9 mouse cellular contexts compared by ENCODE assay signal in the genomic region with DNA sequence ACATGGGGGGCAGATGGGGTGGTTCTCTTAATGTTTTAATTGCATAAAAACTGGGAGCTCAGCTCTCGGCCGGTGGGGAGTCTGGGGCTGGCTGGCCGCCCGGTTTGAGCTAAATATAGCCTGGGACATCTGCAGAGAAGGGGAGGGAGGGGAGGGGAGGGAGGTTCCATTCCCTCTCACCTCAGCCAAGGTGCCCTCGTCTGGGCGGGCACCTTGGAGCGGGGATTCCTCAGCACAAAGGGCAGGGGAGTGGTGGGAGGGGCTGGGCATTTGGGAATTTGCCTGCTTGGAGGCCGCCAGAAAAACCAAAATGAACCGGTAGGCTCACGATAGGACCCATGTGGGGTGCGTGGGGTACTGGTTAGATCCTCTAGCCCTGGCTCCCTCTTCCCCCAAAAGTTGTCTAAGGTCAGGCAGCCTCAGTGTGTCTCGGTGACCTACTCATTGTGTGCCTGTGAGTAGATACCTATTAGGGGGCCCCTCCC. TPM values are rescaled to one million over a fixed set of nuclear protein-coding genes. Genes with fewer than 3 reads are reported as not detected.
A peak's percentile ranks its signal among the peaks of the same experiment; 100 is the strongest.
DNase-seq lines count a peak whose midpoint lies in the region; ATAC-seq and TF ChIP-seq lines count a peak whose summit lies in the region.
"Had no signal": no experiment of that assay in that cellular context is flagged by ENCODE, and none has a peak within 500 bp of the region (broad histone marks: within the 10 kb centered on the region; RNA-seq: fewer than 3 reads in every experiment).

No protein-coding gene starts in this region.

- H3K36me3 ChIP-seq in neural tube, embryonic 11.5 days (ENCODE audit: control insufficient read depth, insufficient read depth, low read length): no peaks in the 10 kb centered on the region
- no peaks in the 10 kb centered on the region; the same call in 1 of the 2 replicates for H3K36me3 ChIP-seq in lung, embryonic 14.5 days (ENCODE audit: insufficient read depth)

- H3K27ac ChIP-seq in neural tube, embryonic 11.5 days (ENCODE audit: low read depth, low read length): peak overlapping the region; percentile 72
- H3K27ac ChIP-seq in lung, embryonic 14.5 days (ENCODE audit: low read depth): peak overlapping the region; percentile 99

- peak overlapping the region; percentile 15 for H3K9ac ChIP-seq in neural tube, embryonic 11.5 days (ENCODE audit: low read length)
- H3K9ac ChIP-seq in lung, embryonic 14.5 days: peak overlapping the region; percentile 51

- H3K9me3 ChIP-seq in neural tube, embryonic 11.5 days (ENCODE audit: control insufficient read depth, low read length): no peaks in the 10 kb centered on the region
- no peaks in the 10 kb centered on the region for H3K9me3 ChIP-seq in lung, embryonic 14.5 days (ENCODE audit: low read depth, low read length)

- DNase-seq in neural tube, embryonic 11.5 days (ENCODE audit: low spot score): peak; percentile 12
- DNase-seq in neural tube, embryonic 10.5 days (ENCODE audit: extremely low spot score, low spot score): no peak
- DNase-seq in gastrocnemius, postnatal 14 days: peak; percentile 83
- DNase-seq in kidney, adult 9 months: peak; percentile 84
- DNase-seq in lung, embryonic 14.5 days: peak; percentile 81
- DNase-seq in telencephalon, adult 2 months (ENCODE audit: low read depth, low spot score): peak; percentile 66
- DNase-seq in T-cell, adult 2 months (ENCODE audit: low spot score): no peak

- H3K4me1 ChIP-seq in neural tube, embryonic 11.5 days (ENCODE audit: control insufficient read depth, insufficient read depth, low read length): peaks cover 67% of the 10 kb centered on the region
- H3K4me1 ChIP-seq in lung, embryonic 14.5 days (ENCODE audit: insufficient read depth): peaks cover 81% of the 10 kb centered on the region

- H3K4me2 ChIP-seq in neural tube, embryonic 11.5 days (ENCODE audit: low read depth): peak overlapping the region; percentile 71
- H3K4me2 ChIP-seq in lung, embryonic 14.5 days: peak overlapping the region; percentile 94

- intact Hi-C loops in gastrocnemius, postnatal 14 days (cut with DNase I; ENCODE audit: low total_unique reads): no loop called here

- H3K27me3 ChIP-seq in neural tube, embryonic 11.5 days (ENCODE audit: control insufficient read depth, insufficient read depth, low read length): no peaks in the 10 kb centered on the region
- no peaks in the 10 kb centered on the region for H3K27me3 ChIP-seq in lung, embryonic 14.5 days (ENCODE audit: insufficient read depth, low read length)

- peak overlapping the region; percentile 25 for H3K4me3 ChIP-seq in neural tube, embryonic 11.5 days (ENCODE audit: low read depth, low read length)
- peak overlapping the region; percentile 76 for H3K4me3 ChIP-seq in lung, embryonic 14.5 days (ENCODE audit: low read depth, low read length)

- no peak for TF ChIP-seq CTCF in lung, embryonic 14.5 days (IDR thresholded peaks at IDR 0.05; ENCODE audit: low read depth)

- ATAC-seq in neural tube, embryonic 11.5 days (ENCODE audit: insufficient read depth, low FRiP score, low TSS enrichment): no peak
- peak; percentile 45; the same call in 1 of the 2 replicates for ATAC-seq in cerebellum, adult (ENCODE audit: insufficient number of reproducible peaks, low FRiP score, low TSS enrichment)
- no peak; the same call in 1 of the 2 replicates for ATAC-seq in lung, embryonic 14.5 days (ENCODE audit: insufficient read depth)

- WGBS in neural tube, embryonic 11.5 days: 3% methylated on average over 12 of the region's 12 CpGs
- 2% methylated on average over 12 of the region's 12 CpGs for WGBS in lung, embryonic 14.5 days

RNA-seq across cellular contexts. Expression of a gene that starts 13.8 kb away (rescaled TPM):
- 73.2 and 75.1 TPM in 2 replicates for polyA plus RNA-seq in neural tube, embryonic 11.5 days (2014; fragmentation: Nextera tagmentation; extraction: Ambion mirVana)
- 10 to 100 TPM; 13.7 to 19.7 TPM for total RNA-seq in gastrocnemius, postnatal 14 days (2021)
- polyA plus RNA-seq in lung, embryonic 14.5 days (2014; fragmentation: Nextera tagmentation; extraction: Ambion mirVana): 43.2 and 45.3 TPM in 2 replicates

RNA-seq across cellular contexts. Expression of a gene that starts 33.8 kb away (rescaled TPM):
- polyA plus RNA-seq in neural tube, embryonic 11.5 days (2014; fragmentation: Nextera tagmentation; extraction: Ambion mirVana): 41.6 and 44.4 TPM in 2 replicates
- 1 to 10 TPM in 1 of 2 experiments, under 1 TPM in 1; 0.78 to 1.3 TPM for total RNA-seq in gastrocnemius, postnatal 14 days (2021)
- polyA plus RNA-seq in lung, embryonic 14.5 days (2014; fragmentation: Nextera tagmentation; extraction: Ambion mirVana): 47.0 and 48.1 TPM in 2 replicates

RNA-seq across cellular contexts. Expression of a gene that starts 41.4 kb away (rescaled TPM):
- 0.57 TPM in 1 of 2 replicates, not detected in the other for polyA plus RNA-seq in neural tube, embryonic 11.5 days (2014; fragmentation: Nextera tagmentation; extraction: Ambion mirVana)
- not detected for total RNA-seq in gastrocnemius, postnatal 14 days (2021)
- polyA plus RNA-seq in lung, embryonic 14.5 days (2014; fragmentation: Nextera tagmentation; extraction: Ambion mirVana): 0.31 TPM in 1 of 2 replicates, not detected in the other
- total RNA-seq: adrenal gland, adult 18-20 months had no signal

Comparison
In these comparisons a context has a peak if more than half of its experiments do, and no peak if none do; other contexts are left out.
1. DNase-seq: peak in neural tube, embryonic 11.5 days (single experiment), gastrocnemius, postnatal 14 days (single experiment), kidney, adult 9 months (single experiment), lung, embryonic 14.5 days (single experiment) and telencephalon, adult 2 months (single experiment); none in neural tube, embryonic 10.5 days (single experiment) and T-cell, adult 2 months (single experiment).